Mouse (Mus musculus) midbrain, embryonic 15.5 days (tissue): Measurements from ENCODE around the gene Kazn. TPM values are rescaled to one million over a fixed set of nuclear protein-coding genes. Genes with fewer than 3 reads are reported as not detected.

ENCODE experiments used
- ATAC-seq: fragments of 200-750 bp; cut with Nextera tagmentation; replicated peaks from 2 replicates; pipeline ENCODE4 v1.8.0; 2017; ENCODE audit warnings: moderate TSS enrichment
- H3K27ac ChIP-seq: fragments of 300-500 bp; sonication (generic); 2 replicates; pipeline ENCODE4 v1.5.1; 2015; ENCODE audit warnings: mild to moderate bottlenecking, inconsistent platforms
- H3K27me3 ChIP-seq: fragments of 300-500 bp; sonication (generic); replicated peaks from 2 replicates; pipeline ENCODE4 v1.6.1; 2015; ENCODE audit warnings: inconsistent platforms
- H3K36me3 ChIP-seq: fragments of 300-500 bp; sonication (generic); replicated peaks from 2 replicates; pipeline ENCODE4 v1.6.1; 2015; ENCODE audit warnings: inconsistent platforms
- H3K4me1 ChIP-seq: fragments of 300-500 bp; sonication (generic); 2 replicates; pipeline ENCODE4 v1.6.1; 2015; ENCODE audit warnings: inconsistent platforms
- H3K4me2 ChIP-seq: fragments of 300-500 bp; sonication (generic); 2 replicates; pipeline ENCODE4 v1.6.1; 2015; ENCODE audit warnings: inconsistent platforms, mild to moderate bottlenecking, moderate library complexity
- H3K4me3 ChIP-seq: fragments of 300-500 bp; sonication (generic); 2 replicates; pipeline ENCODE4 v1.5.1; 2015; ENCODE audit warnings: mild to moderate bottlenecking, inconsistent platforms
- H3K9ac ChIP-seq: fragments of 300-500 bp; sonication (generic); 2 replicates; pipeline ENCODE4 v1.6.1; 2015; ENCODE audit warnings: mild to moderate bottlenecking, inconsistent platforms
- H3K9me3 ChIP-seq: fragments of 300-500 bp; sonication (generic); 2 replicates; pipeline ENCODE4 v1.6.1; 2016; ENCODE audit warnings: inconsistent platforms
- WGBS: fragments of 180-500 bp; shearing (Covaris S2); methylation state at CpG from one replicate; pipeline ENCODE4 v1.1.7; 2015; ENCODE audit warnings: mixed read lengths; 5-methylcytosine and 5-hydroxymethylcytosine counted together
- polyA plus RNA-seq: library from polyadenylated mRNA; unstranded; fragments of >200 nt; fragmentation: Nextera tagmentation; extraction: Ambion mirVana; gene quantifications from 2 replicates; pipeline ENCODE4 v1.2.1, GENCODE M21; 2015

Gene Kazn
- polyA plus RNA-seq, 1 experiment from 2014 or later = 33.6 TPM

GRCm38 (mm10) chr4:142152733-142153422 is 86.3 kb downstream of the Kazn start:
- no peak overlapping the region for H3K4me3 ChIP-seq
- peaks cover 11% of the 10 kb centered on the region; the same call in 1 of the 2 replicates for H3K4me1 ChIP-seq
- no peaks in the 10 kb centered on the region for H3K36me3 ChIP-seq
- ATAC-seq = peak; percentile 12; the same call in 1 of the 2 replicates
- no peaks in the 10 kb centered on the region for H3K27me3 ChIP-seq
- H3K4me2 ChIP-seq = no peak overlapping the region
- 70% methylated on average over 8 of the region's 8 CpGs for WGBS
- no peak overlapping the region for H3K9ac ChIP-seq
- no peak overlapping the region for H3K27ac ChIP-seq
- no peaks in the 10 kb centered on the region for H3K9me3 ChIP-seq

DNA sequence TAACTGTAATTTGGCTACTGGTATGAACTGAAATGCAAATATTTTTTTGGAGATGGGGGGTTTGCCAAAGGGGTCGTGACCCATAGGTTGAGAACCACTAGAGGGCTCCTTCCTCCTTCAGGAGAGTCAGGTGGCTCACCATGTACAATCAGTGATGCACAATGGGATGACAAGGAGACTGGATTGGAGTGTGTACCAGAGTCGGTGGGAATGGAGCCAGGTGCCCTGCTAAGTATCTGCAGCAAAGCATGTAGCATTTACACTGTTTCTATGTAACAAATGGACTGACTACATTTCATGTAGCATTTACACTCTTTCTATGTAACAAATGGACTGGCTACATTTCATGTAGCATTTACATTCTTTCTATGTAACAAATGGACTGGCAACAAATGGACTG is 89.1 kb downstream of the Kazn start:
- Histone ChIP-seq H3K4me1 (peaks cover 11% of the 10 kb centered on the region; the same call in 1 of the 2 replicates), H3K9ac (no peak overlapping the region), H3K27ac (no peak overlapping the region), H3K27me3 (no peaks in the 10 kb centered on the region), H3K4me2 (no peak overlapping the region), H3K36me3 (0 out of 2 replicates have a peak, but pooled peaks cover 10% of the 10 kb centered on the region), H3K9me3 (no peaks in the 10 kb centered on the region), H3K4me3 (no peak overlapping the region)
- no peak for ATAC-seq
- 74% methylated on average over 2 of the region's 2 CpGs for WGBS

DNA sequence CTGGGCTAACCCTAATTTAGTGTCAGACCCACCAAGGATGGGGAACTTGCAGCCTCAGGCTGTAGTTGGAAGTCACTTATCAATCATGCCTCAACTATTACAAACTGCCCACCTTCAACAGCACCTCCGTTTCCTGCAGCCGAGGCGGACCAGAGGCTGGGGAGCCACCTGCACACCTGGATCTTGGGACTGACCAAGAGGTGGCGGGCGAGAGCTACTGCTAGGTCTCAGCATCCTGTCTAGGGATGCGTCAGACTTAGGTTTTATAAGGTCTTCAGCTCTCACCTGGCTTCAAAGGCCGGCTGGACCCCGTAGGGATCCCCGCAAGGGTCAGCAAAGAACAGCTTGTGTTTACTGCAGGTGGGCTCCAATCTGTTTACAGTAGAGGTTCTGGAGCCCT is 90.0 kb downstream of the Kazn start:
- H3K36me3 ChIP-seq = 0 out of 2 replicates have a peak, but pooled peaks cover 10% of the 10 kb centered on the region
- WGBS = 79% methylated on average over 9 of the region's 9 CpGs

DNA sequence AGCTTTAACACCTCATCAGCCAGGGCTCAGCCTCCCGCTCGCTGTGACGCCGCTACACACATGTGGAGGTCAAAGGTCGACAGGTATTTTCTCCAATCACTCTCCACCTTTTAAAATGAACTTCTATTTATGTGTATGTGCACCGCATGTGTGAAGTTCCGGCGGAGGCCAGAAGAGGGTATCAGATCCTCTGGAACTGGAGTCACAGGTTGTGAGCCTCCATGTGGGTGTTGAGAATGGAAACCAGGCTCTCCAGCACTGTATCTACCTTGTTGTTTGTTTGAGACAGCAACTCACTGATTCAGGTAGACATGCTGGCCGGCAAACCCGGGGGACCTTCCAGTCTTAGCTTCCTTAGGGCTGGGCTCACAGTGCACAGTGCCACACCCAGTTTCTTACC is 91.5 kb downstream of the Kazn start:
- Histone ChIP-seq H3K27me3 (no peaks in the 10 kb centered on the region), H3K27ac (no peak overlapping the region), H3K4me2 (no peak overlapping the region), H3K36me3 (0 out of 2 replicates have a peak, but pooled peaks cover 10% of the 10 kb centered on the region), H3K9me3 (no peaks in the 10 kb centered on the region), H3K4me1 (no peaks in the 10 kb centered on the region), H3K9ac (no peak overlapping the region), H3K4me3 (no peak overlapping the region)
- WGBS = 97% methylated on average over 10 of the region's 10 CpGs
- ATAC-seq = no peak

More for the DNA sequence above, 90.0 kb downstream of the Kazn start:
- H3K27me3 ChIP-seq = no peaks in the 10 kb centered on the region
- H3K9ac ChIP-seq = no peak overlapping the region
- ATAC-seq = no peak
- H3K27ac ChIP-seq = no peak overlapping the region
- H3K4me1 ChIP-seq = peaks cover 9% of the 10 kb centered on the region; the same call in 1 of the 2 replicates
- no peak overlapping the region for H3K4me2 ChIP-seq
- no peak overlapping the region for H3K4me3 ChIP-seq
- no peaks in the 10 kb centered on the region for H3K9me3 ChIP-seq

DNA sequence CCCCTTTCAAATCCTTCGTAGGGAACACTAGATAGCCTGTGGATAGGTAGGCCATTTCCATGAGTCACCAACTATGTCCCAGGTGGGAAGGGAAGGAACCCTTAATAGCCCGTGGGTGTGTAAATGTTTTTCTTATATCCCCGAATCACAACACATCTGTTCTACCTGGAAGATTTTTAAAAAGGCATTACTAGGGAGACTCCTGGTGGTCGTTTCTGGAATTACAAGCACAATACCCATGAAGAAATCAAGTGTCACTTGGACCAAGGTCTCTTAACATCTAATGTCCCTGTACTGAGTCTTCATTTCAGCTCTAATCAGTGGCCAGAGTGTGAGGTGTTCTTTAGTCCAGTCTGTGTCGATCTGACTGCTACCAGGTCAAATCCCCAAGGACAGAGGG is 95.1 kb downstream of the Kazn start:
- Histone ChIP-seq H3K4me2 (no peak overlapping the region), H3K27ac (no peak overlapping the region), H3K27me3 (no peaks in the 10 kb centered on the region), H3K9me3 (no peaks in the 10 kb centered on the region), H3K4me3 (no peak overlapping the region), H3K4me1 (no peaks in the 10 kb centered on the region), H3K9ac (no peak overlapping the region), H3K36me3 (peaks cover 10% of the 10 kb centered on the region; the same call in 1 of the 2 replicates)
- ATAC-seq = no peak
- WGBS = 53% methylated on average over 5 of the region's 5 CpGs

DNA sequence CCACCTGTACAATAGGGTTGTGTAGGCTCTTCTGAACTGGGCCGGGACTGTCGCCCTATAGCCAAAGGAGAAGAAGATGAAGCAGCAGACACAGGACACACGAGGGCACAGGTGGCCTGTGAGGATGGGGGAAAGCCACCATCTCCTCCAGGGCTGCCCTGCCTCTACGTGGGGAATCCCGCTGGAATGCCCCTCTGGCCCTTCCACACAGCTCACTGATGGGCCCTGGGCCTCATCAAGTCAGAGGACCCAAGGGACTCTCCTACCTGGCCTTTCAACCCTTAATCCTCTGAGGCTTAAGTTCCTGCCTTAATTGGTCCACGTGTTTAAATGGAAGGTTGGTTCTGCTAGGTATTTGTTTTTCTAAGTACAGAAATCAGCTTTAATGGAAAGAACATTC is 95.9 kb downstream of the Kazn start:
- WGBS = 79% methylated on average over 6 of the region's 6 CpGs
- H3K4me3 ChIP-seq = no peak overlapping the region
- no peak overlapping the region for H3K9ac ChIP-seq
- ATAC-seq = no peak
- no peak overlapping the region for H3K4me2 ChIP-seq
- no peak overlapping the region for H3K27ac ChIP-seq
- no peaks in the 10 kb centered on the region for H3K27me3 ChIP-seq
- H3K9me3 ChIP-seq = no peaks in the 10 kb centered on the region
- H3K4me1 ChIP-seq = peaks cover 4% of the 10 kb centered on the region; the same call in 1 of the 2 replicates
- peaks cover 10% of the 10 kb centered on the region; the same call in 1 of the 2 replicates for H3K36me3 ChIP-seq

- Histone ChIP-seq H3K9ac (no peak overlapping the region), H3K9me3 (no peaks in the 10 kb centered on the region), H3K27ac (no peak overlapping the region), H3K4me3 (no peak overlapping the region), H3K4me2 (no peak overlapping the region), H3K27me3 (no peaks in the 10 kb centered on the region), H3K4me1 (peaks cover 4% of the 10 kb centered on the region; the same call in 1 of the 2 replicates), H3K36me3 (no peaks in the 10 kb centered on the region; the same call in 1 of the 2 replicates)
- 80% methylated on average over 5 of the region's 5 CpGs for WGBS
- no peak for ATAC-seq
Observed at GRCm38 (mm10) chr4:142139729-142140128, 99.5 kb downstream of the Kazn start.

- Histone ChIP-seq H3K4me1 (peaks cover 4% of the 10 kb centered on the region; the same call in 1 of the 2 replicates), H3K27ac (peak overlapping the region; percentile 46), H3K4me3 (no peak overlapping the region), H3K4me2 (no peak overlapping the region), H3K9ac (no peak overlapping the region), H3K36me3 (no peaks in the 10 kb centered on the region; the same call in 1 of the 2 replicates), H3K27me3 (no peaks in the 10 kb centered on the region), H3K9me3 (no peaks in the 10 kb centered on the region)
- ATAC-seq = no peak
- 12% methylated on average over 9 of the region's 9 CpGs for WGBS
Observed at GRCm38 (mm10) chr4:142138356-142139099, 100.7 kb downstream of the Kazn start.

GRCm38 (mm10) chr4:142136766-142137503 is 102.3 kb downstream of the Kazn start:
- WGBS = 86% methylated on average over 10 of the region's 10 CpGs
- H3K4me1 ChIP-seq = peaks cover 4% of the 10 kb centered on the region; the same call in 1 of the 2 replicates
- no peaks in the 10 kb centered on the region; the same call in 1 of the 2 replicates for H3K36me3 ChIP-seq
- H3K9me3 ChIP-seq = no peaks in the 10 kb centered on the region
- H3K27ac ChIP-seq = no peak overlapping the region
- no peak overlapping the region for H3K9ac ChIP-seq
- ATAC-seq = no peak
- no peak overlapping the region for H3K4me2 ChIP-seq
- no peaks in the 10 kb centered on the region for H3K27me3 ChIP-seq
- H3K4me3 ChIP-seq = no peak overlapping the region

- Histone ChIP-seq H3K27ac (no peak overlapping the region), H3K4me2 (no peak overlapping the region), H3K9me3 (no peaks in the 10 kb centered on the region), H3K27me3 (no peaks in the 10 kb centered on the region), H3K4me3 (no peak overlapping the region), H3K4me1 (peaks cover 4% of the 10 kb centered on the region; the same call in 1 of the 2 replicates), H3K9ac (no peak overlapping the region), H3K36me3 (no peaks in the 10 kb centered on the region)
- WGBS = 91% methylated on average over 2 of the region's 2 CpGs
- ATAC-seq = no peak
Observed at GRCm38 (mm10) chr4:142135515-142135914, 103.7 kb downstream of the Kazn start.

DNA sequence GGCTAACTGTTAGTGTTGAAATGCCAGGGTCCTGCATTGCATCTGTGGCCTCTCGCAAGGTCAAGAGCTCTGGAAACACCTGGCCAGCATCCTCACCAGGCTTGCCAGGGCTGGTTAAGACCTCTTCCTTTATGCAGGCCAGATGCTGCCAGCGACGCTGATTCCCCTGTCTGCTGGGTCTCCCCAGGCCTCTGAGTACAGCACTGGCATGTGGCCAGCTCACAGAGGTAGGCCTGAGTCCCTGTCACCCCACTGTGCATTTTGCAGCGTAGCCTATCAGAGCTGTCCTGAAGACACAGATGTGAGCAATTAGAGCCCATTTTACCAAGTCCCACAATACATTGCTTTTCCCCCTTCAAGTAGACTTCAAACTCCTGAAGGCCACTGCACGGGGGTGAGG is 109.0 kb downstream of the Kazn start:
- no peaks in the 10 kb centered on the region for H3K4me1 ChIP-seq
- no peaks in the 10 kb centered on the region for H3K9me3 ChIP-seq
- H3K27ac ChIP-seq = no peak overlapping the region
- no peak overlapping the region for H3K4me2 ChIP-seq
- ATAC-seq = no peak
- 60% methylated on average over 5 of the region's 5 CpGs for WGBS
- no peak overlapping the region for H3K9ac ChIP-seq
- H3K4me3 ChIP-seq = no peak overlapping the region
- no peaks in the 10 kb centered on the region for H3K36me3 ChIP-seq
- no peaks in the 10 kb centered on the region for H3K27me3 ChIP-seq

- H3K4me1 ChIP-seq = no peaks in the 10 kb centered on the region
- no peak overlapping the region for H3K9ac ChIP-seq
- H3K27me3 ChIP-seq = no peaks in the 10 kb centered on the region
- no peaks in the 10 kb centered on the region for H3K36me3 ChIP-seq
- H3K27ac ChIP-seq = no peak overlapping the region
- ATAC-seq = no peak
- no peak overlapping the region for H3K4me2 ChIP-seq
- H3K4me3 ChIP-seq = no peak overlapping the region
- H3K9me3 ChIP-seq = no peaks in the 10 kb centered on the region
- 90% methylated on average over 6 of the region's 6 CpGs for WGBS
Observed at GRCm38 (mm10) chr4:142127275-142127788, 111.9 kb downstream of the Kazn start.
